Comparison of ENCODE assay signal across 13 mouse cellular contexts in the genomic region with DNA sequence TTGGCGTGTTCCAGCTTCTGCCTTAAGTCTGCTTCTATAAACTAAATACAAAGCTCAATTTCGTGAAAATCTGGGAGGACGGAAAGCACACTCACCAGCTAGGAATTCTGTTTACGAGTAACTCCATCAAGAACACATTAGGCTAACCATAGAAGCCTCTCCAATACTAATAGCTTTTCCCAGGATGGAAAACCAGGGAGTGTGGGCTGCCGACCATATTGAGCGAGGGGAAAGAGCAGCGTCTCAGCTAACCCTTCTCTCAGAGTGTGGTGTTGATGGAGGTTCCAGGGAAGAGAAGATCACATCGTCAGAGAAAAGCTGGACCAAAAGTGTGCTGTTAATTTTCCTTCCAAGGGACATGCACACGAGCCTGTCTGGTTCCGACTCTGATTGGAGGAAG.
DNase-seq lines count a peak whose midpoint lies in the region; ATAC-seq and TF ChIP-seq lines count a peak whose summit lies in the region.
"Had no signal": no experiment of that assay in that cellular context is flagged by ENCODE, and none has a peak within 500 bp of the region (broad histone marks: within the 10 kb centered on the region; RNA-seq: fewer than 3 reads in every experiment).

No protein-coding gene starts in this region.

- H3K9ac ChIP-seq in neural tube, embryonic 13.5 days, result no peak overlapping the region

- no peaks in the 10 kb centered on the region for H3K9me3 ChIP-seq in neural tube, embryonic 13.5 days
- H3K9me3 ChIP-seq: forebrain, embryonic 10.5 days had no signal

- H3K4me1 ChIP-seq in neural tube, embryonic 13.5 days (replicated peaks), result peaks cover 14% of the 10 kb centered on the region; the same call in 1 of the 2 replicates

- H3K4me2 ChIP-seq in neural tube, embryonic 13.5 days, result no peak overlapping the region
- H3K4me2 ChIP-seq: heart, embryonic 11.5 days had no signal

- WGBS in neural tube, embryonic 13.5 days, result 51% methylated on average over 10 of the region's 10 CpGs

- TF ChIP-seq CTCF in layer of hippocampus, adult 2 months (conservative IDR thresholded peaks at IDR 0.05), result no peak

- no peak for DNase-seq in layer of hippocampus, adult 2 months (ENCODE audit: low spot score in 2 of 2)
- DNase-seq in layer of hippocampus, adult 18-20 months (ENCODE audit: low spot score in 2 of 2), result no peak
- peak; percentile 81 for DNase-seq in NIH3T3 (ENCODE audit: low read depth)
- DNase-seq in fibroblast of lung, adult 2 months (ENCODE audit: low read depth), result peak; percentile 49
- no peak for DNase-seq in kidney, adult 9 months
- no peak for DNase-seq in urinary bladder, postnatal 4 days (ENCODE audit: low spot score in 2 of 2)
- DNase-seq: adrenal gland, adult 2 months; kidney, postnatal 36 days had no signal

- no peaks in the 10 kb centered on the region for H3K36me3 ChIP-seq in neural tube, embryonic 13.5 days
- H3K36me3 ChIP-seq: forebrain, embryonic 10.5 days had no signal

- no peaks in the 10 kb centered on the region for H3K27me3 ChIP-seq in neural tube, embryonic 13.5 days
- H3K27me3 ChIP-seq: Patski had no signal

- ATAC-seq in neural tube, embryonic 13.5 days (ENCODE audit: low read depth), result no peak
- ATAC-seq: Patski had no signal

- H3K27ac ChIP-seq in layer of hippocampus, adult 2 months, result peak overlapping the region; percentile 62; the same call in 1 of the 2 replicates
- H3K27ac ChIP-seq in neural tube, embryonic 13.5 days (replicated peaks), result 0 out of 2 replicates have a peak overlapping the region, but pooled peaks have one; percentile 18
- H3K27ac ChIP-seq: forebrain, embryonic 10.5 days had no signal

- no peak overlapping the region for H3K4me3 ChIP-seq in layer of hippocampus, adult 2 months
- no peak overlapping the region for H3K4me3 ChIP-seq in neural tube, embryonic 13.5 days
- H3K4me3 ChIP-seq: forebrain, embryonic 10.5 days; myocyte had no signal

Comparison
In these comparisons a context has a peak if more than half of its experiments do, and no peak if none do; other contexts are left out.
1. DNase-seq: peak in NIH3T3 (single experiment) and fibroblast of lung, adult 2 months (single experiment); none in layer of hippocampus, adult 2 months (0 of 2), layer of hippocampus, adult 18-20 months (0 of 2), kidney, adult 9 months (single experiment) and urinary bladder, postnatal 4 days (0 of 2).